Mouse (Mus musculus) kidney, embryonic 14.5 days (tissue): ENCODE results near the gene Frrs1l. TPM values are rescaled to one million over a fixed set of nuclear protein-coding genes. Genes with fewer than 3 reads are reported as not detected.

ENCODE experiments used
- ATAC-seq: fragments of 200-750 bp; cut with Nextera tagmentation; 2 replicates; pipeline ENCODE4 v1.8.0; 2017; ENCODE audit warnings: moderate number of reproducible peaks, mild to moderate bottlenecking, moderate TSS enrichment, moderate library complexity; ENCODE audit not compliant: low FRiP score, low TSS enrichment
- H3K27ac ChIP-seq: fragments of 300-500 bp; sonication (generic); 2 replicates; pipeline ENCODE4 v1.5.1; 2014; ENCODE audit warnings: low read depth, mild to moderate bottlenecking, low read length, moderate library complexity, mixed read lengths
- H3K27me3 ChIP-seq: fragments of 300-500 bp; sonication (generic); 2 replicates; pipeline ENCODE4 v1.6.1; 2014; ENCODE audit warnings: mild to moderate bottlenecking, low read length; ENCODE audit not compliant: control insufficient read depth, insufficient read depth
- H3K36me3 ChIP-seq: fragments of 300-500 bp; sonication (generic); 2 replicates; pipeline ENCODE4 v1.6.1; 2014; ENCODE audit warnings: low read length, mixed read lengths; ENCODE audit not compliant: control insufficient read depth, insufficient read depth
- H3K4me1 ChIP-seq: fragments of 300-500 bp; sonication (generic); 2 replicates; pipeline ENCODE4 v1.6.1; 2014; ENCODE audit warnings: low read length, mixed read lengths; ENCODE audit not compliant: control insufficient read depth, insufficient read depth
- H3K4me2 ChIP-seq: fragments of 300-500 bp; sonication (generic); replicated peaks from 2 replicates; pipeline ENCODE4 v1.6.1; 2014; ENCODE audit warnings: low read depth, mild to moderate bottlenecking, low read length
- H3K4me3 ChIP-seq: fragments of 300-500 bp; sonication (generic); 2 replicates; pipeline ENCODE4 v1.5.1; 2014; ENCODE audit warnings: mild to moderate bottlenecking, low read length
- H3K9ac ChIP-seq: fragments of 300-500 bp; sonication (generic); 2 replicates; pipeline ENCODE4 v1.6.1; 2014; ENCODE audit warnings: low read depth, mild to moderate bottlenecking, low read length, moderate library complexity
- H3K9me3 ChIP-seq: fragments of 300-500 bp; sonication (generic); 2 replicates; pipeline ENCODE4 v1.6.1; 2016; ENCODE audit warnings: low read length; ENCODE audit not compliant: control insufficient read depth
- WGBS: fragments of 180-500 bp; shearing (Covaris S2); extraction: QIAGEN DNeasy Blood & Tissue Kit; methylation state at CpG from one replicate; pipeline ENCODE4 v1.1.7; 2014; 5-methylcytosine and 5-hydroxymethylcytosine counted together
- polyA plus RNA-seq: library from polyadenylated mRNA; unstranded; fragments of >200 nt; fragmentation: Nextera tagmentation; extraction: Ambion mirVana; gene quantifications from 2 replicates; pipeline ENCODE4 v1.2.1, GENCODE M21; 2014

Frrs1l gene
- 0.16 and 0.58 TPM in 2 replicates for polyA plus RNA-seq

DNA sequence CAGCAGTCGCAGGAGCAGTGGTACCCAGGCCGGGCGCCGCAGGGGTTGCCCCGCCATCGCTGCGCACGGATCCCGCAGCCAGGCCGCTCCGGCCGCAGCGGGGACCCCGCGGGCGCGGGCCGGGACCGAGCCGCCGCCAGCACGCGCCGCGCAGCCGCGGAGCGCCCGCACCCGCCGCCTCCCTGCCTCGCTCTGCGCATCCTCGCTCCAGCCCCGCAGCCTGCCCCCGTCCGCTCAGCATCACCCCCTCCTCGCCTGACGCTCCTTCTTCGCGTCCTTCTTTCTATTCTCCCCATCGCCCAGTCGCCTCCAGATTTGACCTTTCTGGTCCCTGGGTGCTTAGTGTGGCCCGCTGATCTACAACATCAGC, at the start of gene Frrs1l:
Gene Frrs1l (minus strand): TSS at position 177 of the 370 bp plus-strand sequence.
- no peak within 1 kb of the TSS for H3K27ac ChIP-seq
- 0 out of 2 replicates have a peak, but pooled peaks have one; percentile 55 for ATAC-seq
- H3K27me3 ChIP-seq, result peaks cover 28% of the 10 kb centered on the region
- peak within 1 kb of the TSS; percentile 60 for H3K9ac ChIP-seq
- no peaks in the 10 kb centered on the region for H3K9me3 ChIP-seq
- H3K36me3 ChIP-seq, result no peaks in the 10 kb centered on the region
- H3K4me2 ChIP-seq, result peak within 1 kb of the TSS; percentile 100
- H3K4me3 ChIP-seq, result peak within 1 kb of the TSS; percentile 65
- WGBS, result under 1% methylated on average over 40 of the region's 44 CpGs
- H3K4me1 ChIP-seq, result no peaks in the 10 kb centered on the region

DNA sequence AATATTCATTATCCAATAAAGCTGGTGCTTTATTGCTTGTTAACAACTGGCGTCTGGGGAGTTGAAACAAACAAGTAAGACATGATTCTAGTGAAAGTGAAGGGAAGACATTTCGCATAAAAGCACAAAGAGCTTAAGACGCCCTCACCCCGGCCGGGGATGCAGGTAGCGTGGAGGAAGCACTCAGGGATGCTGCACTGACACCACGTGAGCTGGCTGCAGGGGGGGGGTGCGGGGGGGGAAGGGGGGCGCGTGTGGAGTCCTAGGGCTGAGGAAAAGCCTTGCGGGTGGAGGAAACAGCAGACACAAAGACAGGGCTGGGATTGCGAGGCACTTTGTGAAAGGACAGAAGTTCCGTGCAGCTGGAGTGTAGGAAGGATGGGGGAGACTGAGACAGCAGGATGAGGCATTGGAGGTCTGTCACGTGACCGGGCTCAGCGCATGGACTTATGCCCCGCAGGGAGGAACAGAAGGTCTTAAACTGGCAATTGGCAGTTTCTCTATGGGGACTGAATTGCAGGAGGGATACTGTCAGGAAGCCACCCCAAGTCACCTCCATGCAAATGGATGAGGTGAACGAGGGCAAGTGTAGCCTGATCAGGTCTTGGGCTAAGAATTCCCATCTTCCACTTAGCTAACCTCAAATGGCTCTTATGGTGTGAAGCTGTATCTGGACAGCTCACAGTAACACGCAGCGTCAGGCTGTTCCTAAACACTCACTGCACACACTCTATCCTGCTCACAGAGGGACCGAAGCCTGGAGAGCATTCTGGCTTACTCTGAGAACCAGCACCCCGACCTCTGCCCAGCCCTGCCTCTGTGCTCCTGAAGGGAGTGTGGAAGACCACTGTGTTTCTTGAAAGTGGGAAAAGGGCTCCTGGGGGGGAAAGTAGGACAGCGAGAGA, 49.2 kb upstream of the Frrs1l start:
- H3K4me3 ChIP-seq, result no peak overlapping the region; the same call in 1 of the 2 replicates
- H3K27ac ChIP-seq, result no peak overlapping the region
- H3K4me2 ChIP-seq, result peak overlapping the region; percentile 38
- ATAC-seq, result no peak; the same call in 1 of the 2 replicates
- WGBS, result 17% methylated on average over 21 of the region's 23 CpGs
- peaks cover 2% of the 10 kb centered on the region; the same call in 1 of the 2 replicates for H3K9me3 ChIP-seq
- H3K36me3 ChIP-seq, result no peaks in the 10 kb centered on the region
- H3K9ac ChIP-seq, result peak overlapping the region; percentile 34
- no peaks in the 10 kb centered on the region for H3K27me3 ChIP-seq
- H3K4me1 ChIP-seq, result no peaks in the 10 kb centered on the region

DNA sequence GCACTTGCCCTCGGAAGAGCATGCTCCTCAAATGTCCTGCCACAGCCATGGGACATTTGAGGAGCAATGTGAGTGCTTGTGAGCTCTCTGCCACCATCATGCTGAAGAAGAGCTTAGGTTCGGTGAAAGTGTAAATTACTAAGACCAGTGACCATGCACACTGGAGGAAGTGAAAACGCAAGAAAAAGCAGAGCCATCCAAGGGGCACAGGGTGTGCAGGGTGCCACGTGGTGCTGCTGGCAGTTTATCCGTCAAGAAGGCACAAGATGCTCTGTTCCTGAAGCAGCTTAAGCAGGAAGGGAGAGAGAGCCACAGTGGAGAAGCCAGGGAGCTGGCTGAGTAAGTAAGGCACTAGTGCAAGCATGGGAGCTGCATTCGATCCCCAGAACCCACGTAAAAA, 47.4 kb upstream of the Frrs1l start:
- H3K27me3 ChIP-seq, result no peaks in the 10 kb centered on the region
- no peak overlapping the region for H3K27ac ChIP-seq
- no peaks in the 10 kb centered on the region for H3K4me1 ChIP-seq
- 75% methylated on average over 7 of the region's 7 CpGs for WGBS
- no peaks in the 10 kb centered on the region for H3K36me3 ChIP-seq
- no peak for ATAC-seq
- no peak overlapping the region for H3K9ac ChIP-seq
- no peak overlapping the region for H3K4me2 ChIP-seq
- H3K4me3 ChIP-seq, result no peak overlapping the region
- H3K9me3 ChIP-seq, result peaks cover 2% of the 10 kb centered on the region; the same call in 1 of the 2 replicates

DNA sequence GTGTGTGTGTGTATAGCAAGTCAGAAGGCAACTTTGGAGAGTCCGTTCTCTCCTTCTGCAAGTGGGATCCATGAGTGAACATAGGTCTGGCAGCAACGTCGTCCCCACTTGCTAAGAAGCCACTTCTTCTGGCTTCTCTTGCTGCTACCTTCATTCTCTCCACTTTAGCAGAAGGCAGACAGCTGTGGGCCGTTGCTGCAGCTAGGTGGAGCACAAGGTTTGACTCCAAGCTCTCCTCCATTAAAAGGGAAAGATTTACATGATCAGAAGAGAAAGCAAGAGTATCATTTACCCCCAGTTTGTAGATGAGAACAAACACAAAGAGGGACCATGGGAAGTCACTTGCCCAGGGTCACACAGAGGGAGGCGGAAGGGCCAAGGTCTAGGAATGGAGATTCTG, 44.0 kb upstream of the Frrs1l start:
- H3K27ac ChIP-seq, result no peak overlapping the region
- WGBS, result 69% methylated on average over 5 of the region's 5 CpGs
- H3K4me1 ChIP-seq, result no peaks in the 10 kb centered on the region
- no peak overlapping the region for H3K4me3 ChIP-seq
- H3K36me3 ChIP-seq, result no peaks in the 10 kb centered on the region
- H3K9ac ChIP-seq, result no peak overlapping the region
- H3K27me3 ChIP-seq, result no peaks in the 10 kb centered on the region
- no peak overlapping the region for H3K4me2 ChIP-seq
- no peak for ATAC-seq
- H3K9me3 ChIP-seq, result no peaks in the 10 kb centered on the region

DNA sequence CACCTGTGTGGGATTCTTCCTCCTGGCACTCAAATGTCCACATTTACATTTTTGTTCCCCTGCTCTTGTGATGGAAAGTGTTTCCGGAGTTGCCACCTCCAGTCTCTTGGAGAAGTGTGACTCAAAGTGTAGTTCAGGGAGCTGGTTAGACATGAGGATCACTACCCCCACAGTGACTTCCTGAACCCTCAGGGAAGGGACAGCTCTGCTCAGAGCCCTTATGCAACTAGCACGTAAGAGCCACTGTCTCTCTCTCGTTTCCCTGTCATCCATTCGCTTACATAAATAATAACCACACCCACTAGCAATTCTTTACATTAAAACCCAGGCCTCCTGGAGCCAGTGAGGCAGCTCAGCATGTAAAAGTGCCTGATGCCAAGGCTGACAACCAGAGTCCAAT, 41.2 kb upstream of the Frrs1l start:
- WGBS, result 68% methylated on average over 4 of the region's 4 CpGs
- Histone ChIP-seq H3K36me3 (no peaks in the 10 kb centered on the region), H3K9me3 (no peaks in the 10 kb centered on the region), H3K27ac (no peak overlapping the region), H3K4me2 (no peak overlapping the region), H3K4me1 (no peaks in the 10 kb centered on the region), H3K4me3 (no peak overlapping the region), H3K9ac (no peak overlapping the region), H3K27me3 (no peaks in the 10 kb centered on the region)
- no peak for ATAC-seq

DNA sequence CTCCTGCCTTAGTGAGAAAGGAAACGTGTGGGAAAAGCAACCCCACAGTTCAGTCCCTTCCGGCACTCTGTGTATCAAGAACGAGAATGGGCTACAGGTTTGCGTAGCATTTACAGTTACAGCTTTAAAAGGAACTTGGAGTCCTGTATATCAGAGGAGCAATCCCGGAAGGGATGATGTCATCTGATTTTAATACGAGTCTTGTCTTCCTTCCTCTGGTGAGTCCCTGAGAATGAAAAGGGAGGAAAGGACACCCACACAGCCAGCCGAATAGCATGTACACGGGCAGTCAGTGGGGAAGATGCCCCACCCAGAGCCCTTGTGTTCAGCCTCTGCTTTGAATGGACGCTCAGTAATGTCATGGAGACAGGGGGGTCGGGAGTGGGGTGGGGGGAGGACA, 37.8 kb upstream of the Frrs1l start:
- 68% methylated on average over 10 of the region's 10 CpGs for WGBS
- no peak overlapping the region for H3K4me2 ChIP-seq
- H3K9me3 ChIP-seq, result no peaks in the 10 kb centered on the region
- no peaks in the 10 kb centered on the region for H3K27me3 ChIP-seq
- no peaks in the 10 kb centered on the region for H3K36me3 ChIP-seq
- peaks cover 10% of the 10 kb centered on the region for H3K4me1 ChIP-seq
- no peak for ATAC-seq
- H3K9ac ChIP-seq, result no peak overlapping the region
- H3K4me3 ChIP-seq, result no peak overlapping the region
- no peak overlapping the region for H3K27ac ChIP-seq

DNA sequence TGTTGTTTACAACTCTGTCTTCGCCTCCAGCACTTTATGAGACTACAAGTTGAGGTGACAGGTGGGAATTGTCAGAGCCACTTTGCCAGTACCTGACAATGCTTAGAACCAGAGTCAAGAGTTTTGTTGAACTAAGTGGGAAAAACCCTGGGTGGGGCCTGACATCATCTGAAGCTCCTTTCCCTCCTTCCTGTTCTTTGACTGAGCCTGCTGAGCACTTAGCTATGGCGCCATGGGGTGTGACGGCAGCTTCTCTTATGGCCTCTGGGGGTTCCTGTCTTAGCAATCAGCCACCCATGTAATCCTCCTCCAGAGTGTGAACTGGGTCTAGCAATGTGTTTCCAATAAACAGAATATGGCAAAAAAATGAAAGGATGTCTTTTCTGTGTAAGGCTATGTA, 33.3 kb upstream of the Frrs1l start:
- no peaks in the 10 kb centered on the region for H3K9me3 ChIP-seq
- H3K9ac ChIP-seq, result no peak overlapping the region
- no peak overlapping the region for H3K4me2 ChIP-seq
- peak; percentile 35; the same call in 1 of the 2 replicates for ATAC-seq
- H3K27ac ChIP-seq, result no peak overlapping the region
- H3K27me3 ChIP-seq, result no peaks in the 10 kb centered on the region
- H3K4me1 ChIP-seq, result peaks cover 10% of the 10 kb centered on the region
- H3K4me3 ChIP-seq, result no peak overlapping the region
- 24% methylated on average over 3 of the region's 3 CpGs for WGBS
- H3K36me3 ChIP-seq, result no peaks in the 10 kb centered on the region

DNA sequence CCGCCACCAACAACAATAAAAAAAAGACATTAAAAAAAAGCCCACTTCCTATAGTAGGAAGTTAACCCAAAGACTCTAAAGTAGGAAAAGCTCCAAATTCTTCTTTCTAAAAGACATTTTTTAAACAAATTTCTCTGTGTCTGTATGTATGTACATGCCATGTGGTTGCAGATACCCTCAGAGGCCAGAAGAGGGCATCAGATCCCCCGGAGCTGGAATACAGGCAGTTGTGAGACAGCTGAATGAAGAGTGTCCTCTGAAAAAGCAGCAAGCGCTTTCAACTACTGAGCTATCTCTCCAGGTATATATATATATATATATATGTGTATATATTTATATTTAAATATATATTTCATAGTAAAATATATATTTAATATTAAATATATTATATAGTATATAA, 31.1 kb upstream of the Frrs1l start:
- no peak for ATAC-seq
- Histone ChIP-seq H3K9me3 (no peaks in the 10 kb centered on the region), H3K4me2 (no peak overlapping the region), H3K27me3 (no peaks in the 10 kb centered on the region), H3K9ac (no peak overlapping the region), H3K36me3 (no peaks in the 10 kb centered on the region), H3K4me3 (no peak overlapping the region), H3K4me1 (peaks cover 10% of the 10 kb centered on the region), H3K27ac (no peak overlapping the region)
- WGBS, result 90% methylated on average over 3 of the region's 3 CpGs

DNA sequence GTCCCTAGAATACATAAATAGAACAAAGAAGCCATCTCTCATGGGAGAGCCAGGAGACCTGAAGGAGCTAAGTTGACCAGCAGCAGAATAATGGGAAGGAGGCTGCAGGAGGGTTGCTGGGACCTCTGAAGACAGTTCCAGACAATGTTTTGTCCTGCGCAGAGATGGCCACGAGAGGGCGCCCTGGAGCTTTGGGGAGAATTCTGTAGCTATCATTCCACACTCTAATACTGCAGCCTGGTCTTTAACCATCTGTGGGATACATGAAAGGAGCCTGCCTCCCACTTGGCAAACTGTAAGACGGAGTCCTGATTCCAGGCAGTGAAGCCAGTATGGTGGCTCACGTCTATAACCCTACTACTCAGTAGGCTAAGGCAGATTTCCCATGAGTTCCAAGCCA, 27.0 kb upstream of the Frrs1l start:
- no peaks in the 10 kb centered on the region for H3K27me3 ChIP-seq
- no peak overlapping the region for H3K27ac ChIP-seq
- H3K4me1 ChIP-seq, result no peaks in the 10 kb centered on the region
- no peak overlapping the region for H3K4me3 ChIP-seq
- no peak overlapping the region for H3K9ac ChIP-seq
- 27% methylated on average over 5 of the region's 5 CpGs for WGBS
- no peaks in the 10 kb centered on the region for H3K36me3 ChIP-seq
- ATAC-seq, result 0 out of 2 replicates have a peak, but pooled peaks have one; percentile 51
- H3K9me3 ChIP-seq, result no peaks in the 10 kb centered on the region
- no peak overlapping the region for H3K4me2 ChIP-seq
